Mouse (Mus musculus): ENCODE measurements at regions not wholly inside any gene's neighbourhood (a gene's known extent, or its start where the extent isn't known, plus 50 kb on each side); places are given as distances from the start of the nearest gene placed in this dataset.

GRCm38 (mm10) chr14:120135198-120135597 is 93.0 kb upstream of the Oxgr1 start:
- TF ChIP-seq CTCF (conservative IDR thresholded peaks at IDR 0.05; ENCODE audit: low read length) (no peak), NANOG (IDR thresholded peaks at IDR 0.05; ENCODE audit: borderline replicate concordance, low read length) (no peak)

Data from E14TG2a.4 (cell line).